Mouse (Mus musculus): Measurements from ENCODE around the gene Fbxw4. TPM values are rescaled to one million over a fixed set of nuclear protein-coding genes. Genes with fewer than 3 reads are reported as not detected.

Gene Fbxw4
- polyA plus RNA-seq, 2 experiments from 2014 or later: 11.4 to 15.5 TPM

- ATAC-seq: no peak
These were observed 49.3 kb downstream of the Fbxw4 start for GRCm38 (mm10) chr19:45610823-45611222.

- ATAC-seq: no peak
These were observed 51.3 kb downstream of the Fbxw4 start for GRCm38 (mm10) chr19:45608648-45609339.

GRCm38 (mm10) chr19:45607479-45607878 lies 52.6 kb downstream of the Fbxw4 start:
- ATAC-seq: no peak

- no peak for ATAC-seq
These were observed 53.4 kb downstream of the Fbxw4 start for GRCm38 (mm10) chr19:45606701-45607100.

GRCm38 (mm10) chr19:45602606-45603005 lies 57.5 kb downstream of the Fbxw4 start:
- no peak for ATAC-seq

- no peak for ATAC-seq
These were observed 63.0 kb downstream of the Fbxw4 start for GRCm38 (mm10) chr19:45597106-45597505.

- no peak for ATAC-seq
These were observed 63.7 kb downstream of the Fbxw4 start for GRCm38 (mm10) chr19:45596434-45596833.

GRCm38 (mm10) chr19:45596019-45596418 lies 64.1 kb downstream of the Fbxw4 start:
- ATAC-seq: no peak

GRCm38 (mm10) chr19:45595481-45595880 lies 64.6 kb downstream of the Fbxw4 start:
- ATAC-seq: no peak

GRCm38 (mm10) chr19:45594079-45594478 lies 66.0 kb downstream of the Fbxw4 start:
- no peak for ATAC-seq

GRCm38 (mm10) chr19:45592916-45593315 lies 67.2 kb downstream of the Fbxw4 start:
- no peak for ATAC-seq

GRCm38 (mm10) chr19:45591704-45592103 lies 68.4 kb downstream of the Fbxw4 start:
- no peak for ATAC-seq

GRCm38 (mm10) chr19:45589761-45590160 lies 70.4 kb downstream of the Fbxw4 start:
- ATAC-seq: no peak

GRCm38 (mm10) chr19:45587509-45588292 lies 72.4 kb downstream of the Fbxw4 start:
- ATAC-seq: no peak

- ATAC-seq: no peak
These were observed 73.3 kb downstream of the Fbxw4 start for GRCm38 (mm10) chr19:45586850-45587249.

GRCm38 (mm10) chr19:45584856-45585620 lies 75.1 kb downstream of the Fbxw4 start:
- ATAC-seq: no peak

GRCm38 (mm10) chr19:45583136-45583535 lies 77.0 kb downstream of the Fbxw4 start:
- ATAC-seq: no peak

- no peak for ATAC-seq
These were observed 78.0 kb downstream of the Fbxw4 start for GRCm38 (mm10) chr19:45582161-45582560.

GRCm38 (mm10) chr19:45581257-45581656 lies 78.9 kb downstream of the Fbxw4 start:
- no peak for ATAC-seq

- no peak for ATAC-seq
These were observed 79.9 kb downstream of the Fbxw4 start for GRCm38 (mm10) chr19:45580235-45580634.

- no peak for ATAC-seq
These were observed 80.7 kb downstream of the Fbxw4 start for GRCm38 (mm10) chr19:45579416-45579815.

- ATAC-seq: peak; percentile 29
These were observed 81.1 kb downstream of the Fbxw4 start for GRCm38 (mm10) chr19:45578976-45579375.

GRCm38 (mm10) chr19:45577141-45577750 lies 82.9 kb downstream of the Fbxw4 start:
- ATAC-seq: peak; percentile 40
